Mouse (Mus musculus) E14TG2a.4 (cell line): Measurements from ENCODE around the gene Kat6b.

Experiments
- CTCF ChIP-seq: conservative IDR thresholded peaks from 2 replicates; pipeline ENCODE4 v1.5.1; 2014; ENCODE audit warnings: low read length
- NANOG ChIP-seq: IDR thresholded peaks from 2 replicates; pipeline ENCODE4 v1.6.1; 2014; ENCODE audit warnings: borderline replicate concordance, low read length, mixed read lengths
- POU5F1 ChIP-seq: IDR thresholded peaks from 2 replicates; pipeline ENCODE4 v1.6.1; 2014; ENCODE audit warnings: low read length, borderline replicate concordance

- TF ChIP-seq CTCF, result no peak
- TF ChIP-seq POU5F1, result no peak
- TF ChIP-seq NANOG, result no peak
These were observed 4.1 kb upstream of the Kat6b start for GRCm38 (mm10) chr14:21477181-21477580.
